Mouse (Mus musculus): ENCODE measurements around the gene Abhd16a. TPM values are rescaled to one million over a fixed set of nuclear protein-coding genes. Genes with fewer than 3 reads are reported as not detected.

The Abhd16a gene
- polyA plus RNA-seq, 1 experiment from 2014 or later = 5.3 TPM

GRCm38 (mm10) chr17:35134801-35135590 is 45.9 kb downstream of the Abhd16a start, which contains the start of gene Bag6:
Bag6 (plus strand) TSS chr17:35135178.

Other genes starting within 250 kb of the Abhd16a start
- 5.6 TPM for gene Skiv2l, start 239.1 kb upstream of the Abhd16a start, polyA plus RNA-seq (2014; fragmentation: Illumina TruSeq; extraction: RNeasy Lipid Tissue Mini Kit (QIAGEN cat#74804); ENCODE audit: low read depth, low replicate concordance)
- 1.1 TPM for gene Nelfe, start 238.9 kb upstream of the Abhd16a start, polyA plus RNA-seq (2014; fragmentation: Illumina TruSeq; extraction: RNeasy Lipid Tissue Mini Kit (QIAGEN cat#74804); ENCODE audit: low read depth, low replicate concordance)
- 18.5 TPM for gene Cfb, start 226.7 kb upstream of the Abhd16a start, polyA plus RNA-seq (2014; fragmentation: Illumina TruSeq; extraction: RNeasy Lipid Tissue Mini Kit (QIAGEN cat#74804); ENCODE audit: low read depth, low replicate concordance)
- gene Zbtb12, start 209.8 kb upstream of the Abhd16a start, polyA plus RNA-seq (2014; fragmentation: Illumina TruSeq; extraction: RNeasy Lipid Tissue Mini Kit (QIAGEN cat#74804); ENCODE audit: low read depth, low replicate concordance) = 1.1 TPM
- 2.3 TPM for gene Gm20547, start 207.2 kb upstream of the Abhd16a start, polyA plus RNA-seq (2014; fragmentation: Illumina TruSeq; extraction: RNeasy Lipid Tissue Mini Kit (QIAGEN cat#74804); ENCODE audit: low read depth, low replicate concordance)
- 1.0 TPM for gene C2, start 191.0 kb upstream of the Abhd16a start, polyA plus RNA-seq (2014; fragmentation: Illumina TruSeq; extraction: RNeasy Lipid Tissue Mini Kit (QIAGEN cat#74804); ENCODE audit: low read depth, low replicate concordance)
- gene Ehmt2, start 190.8 kb upstream of the Abhd16a start, polyA plus RNA-seq (2014; fragmentation: Illumina TruSeq; extraction: RNeasy Lipid Tissue Mini Kit (QIAGEN cat#74804); ENCODE audit: low read depth, low replicate concordance) = 10.6 TPM
- gene Slc44a4, start 174.8 kb upstream of the Abhd16a start, polyA plus RNA-seq (2014; fragmentation: Illumina TruSeq; extraction: RNeasy Lipid Tissue Mini Kit (QIAGEN cat#74804); ENCODE audit: low read depth, low replicate concordance) = 32.3 TPM
- gene Neu1, start 158.0 kb upstream of the Abhd16a start, polyA plus RNA-seq (2014; fragmentation: Illumina TruSeq; extraction: RNeasy Lipid Tissue Mini Kit (QIAGEN cat#74804); ENCODE audit: low read depth, low replicate concordance) = 15.5 TPM
- gene Hspa1b, start 130.0 kb upstream of the Abhd16a start, polyA plus RNA-seq (2014; fragmentation: Illumina TruSeq; extraction: RNeasy Lipid Tissue Mini Kit (QIAGEN cat#74804); ENCODE audit: low read depth, low replicate concordance) = 10.1 TPM
- not detected for gene Gm20481, start 119.4 kb upstream of the Abhd16a start, polyA plus RNA-seq (2014; fragmentation: Illumina TruSeq; extraction: RNeasy Lipid Tissue Mini Kit (QIAGEN cat#74804); ENCODE audit: low read depth, low replicate concordance)
- gene Hspa1a, start 117.1 kb upstream of the Abhd16a start, polyA plus RNA-seq (2014; fragmentation: Illumina TruSeq; extraction: RNeasy Lipid Tissue Mini Kit (QIAGEN cat#74804); ENCODE audit: low read depth, low replicate concordance) = 4.5 TPM
- gene Hspa1l, start 116.6 kb upstream of the Abhd16a start, polyA plus RNA-seq (2014; fragmentation: Illumina TruSeq; extraction: RNeasy Lipid Tissue Mini Kit (QIAGEN cat#74804); ENCODE audit: low read depth, low replicate concordance) = 0.22 TPM
- 12.9 TPM for gene Lsm2, start 107.4 kb upstream of the Abhd16a start, polyA plus RNA-seq (2014; fragmentation: Illumina TruSeq; extraction: RNeasy Lipid Tissue Mini Kit (QIAGEN cat#74804); ENCODE audit: low read depth, low replicate concordance)
- 1.5 TPM for gene Vars, start 88.3 kb upstream of the Abhd16a start, polyA plus RNA-seq (2014; fragmentation: Illumina TruSeq; extraction: RNeasy Lipid Tissue Mini Kit (QIAGEN cat#74804); ENCODE audit: low read depth, low replicate concordance)
- 0.09 TPM for gene Vwa7, start 72.7 kb upstream of the Abhd16a start, polyA plus RNA-seq (2014; fragmentation: Illumina TruSeq; extraction: RNeasy Lipid Tissue Mini Kit (QIAGEN cat#74804); ENCODE audit: low read depth, low replicate concordance)
- not detected for gene Sapcd1, start 61.2 kb upstream of the Abhd16a start, polyA plus RNA-seq (2014; fragmentation: Illumina TruSeq; extraction: RNeasy Lipid Tissue Mini Kit (QIAGEN cat#74804); ENCODE audit: low read depth, low replicate concordance)
- 2.5 TPM for gene Msh5, start 42.5 kb upstream of the Abhd16a start, polyA plus RNA-seq (2014; fragmentation: Illumina TruSeq; extraction: RNeasy Lipid Tissue Mini Kit (QIAGEN cat#74804); ENCODE audit: low read depth, low replicate concordance)
- gene Clic1, start 39.3 kb upstream of the Abhd16a start, polyA plus RNA-seq (2014; fragmentation: Illumina TruSeq; extraction: RNeasy Lipid Tissue Mini Kit (QIAGEN cat#74804); ENCODE audit: low read depth, low replicate concordance) = 47.8 TPM
- gene Ddah2, start 30.2 kb upstream of the Abhd16a start, polyA plus RNA-seq (2014; fragmentation: Illumina TruSeq; extraction: RNeasy Lipid Tissue Mini Kit (QIAGEN cat#74804); ENCODE audit: low read depth, low replicate concordance) = not detected
- gene Ly6g6c, start 23.9 kb upstream of the Abhd16a start, polyA plus RNA-seq (2014; fragmentation: Illumina TruSeq; extraction: RNeasy Lipid Tissue Mini Kit (QIAGEN cat#74804); ENCODE audit: low read depth, low replicate concordance) = 1.5 TPM
- 3.0 TPM for gene Mpig6b, start 23.1 kb upstream of the Abhd16a start, polyA plus RNA-seq (2014; fragmentation: Illumina TruSeq; extraction: RNeasy Lipid Tissue Mini Kit (QIAGEN cat#74804); ENCODE audit: low read depth, low replicate concordance)
- 2.8 TPM for gene Ly6g6e, start 12.4 kb upstream of the Abhd16a start, polyA plus RNA-seq (2014; fragmentation: Illumina TruSeq; extraction: RNeasy Lipid Tissue Mini Kit (QIAGEN cat#74804); ENCODE audit: low read depth, low replicate concordance)
- not detected for gene Ly6g6d, start 11.2 kb upstream of the Abhd16a start, polyA plus RNA-seq (2014; fragmentation: Illumina TruSeq; extraction: RNeasy Lipid Tissue Mini Kit (QIAGEN cat#74804); ENCODE audit: low read depth, low replicate concordance)
- gene Ly6g6f, start 3.7 kb upstream of the Abhd16a start, polyA plus RNA-seq (2014; fragmentation: Illumina TruSeq; extraction: RNeasy Lipid Tissue Mini Kit (QIAGEN cat#74804); ENCODE audit: low read depth, low replicate concordance) = not detected
- not detected for gene Ly6g5c, start 19.0 kb downstream of the Abhd16a start, polyA plus RNA-seq (2014; fragmentation: Illumina TruSeq; extraction: RNeasy Lipid Tissue Mini Kit (QIAGEN cat#74804); ENCODE audit: low read depth, low replicate concordance)
- not detected for gene Ly6g5b, start 26.2 kb downstream of the Abhd16a start, polyA plus RNA-seq (2014; fragmentation: Illumina TruSeq; extraction: RNeasy Lipid Tissue Mini Kit (QIAGEN cat#74804); ENCODE audit: low read depth, low replicate concordance)
- gene Gpank1, start 32.2 kb downstream of the Abhd16a start, polyA plus RNA-seq (2014; fragmentation: Illumina TruSeq; extraction: RNeasy Lipid Tissue Mini Kit (QIAGEN cat#74804); ENCODE audit: low read depth, low replicate concordance) = 0.85 TPM
- gene Csnk2b, start 32.8 kb downstream of the Abhd16a start, polyA plus RNA-seq (2014; fragmentation: Illumina TruSeq; extraction: RNeasy Lipid Tissue Mini Kit (QIAGEN cat#74804); ENCODE audit: low read depth, low replicate concordance) = 96.9 TPM
- gene D17H6S53E, start 37.1 kb downstream of the Abhd16a start, polyA plus RNA-seq (2014; fragmentation: Illumina TruSeq; extraction: RNeasy Lipid Tissue Mini Kit (QIAGEN cat#74804); ENCODE audit: low read depth, low replicate concordance) = 2.2 TPM
- gene Apom, start 42.8 kb downstream of the Abhd16a start, polyA plus RNA-seq (2014; fragmentation: Illumina TruSeq; extraction: RNeasy Lipid Tissue Mini Kit (QIAGEN cat#74804); ENCODE audit: low read depth, low replicate concordance) = not detected
- 16.8 TPM for gene Bag6, start 45.9 kb downstream of the Abhd16a start, polyA plus RNA-seq (2014; fragmentation: Illumina TruSeq; extraction: RNeasy Lipid Tissue Mini Kit (QIAGEN cat#74804); ENCODE audit: low read depth, low replicate concordance)
- 12.8 TPM for gene Prrc2a, start 75.6 kb downstream of the Abhd16a start, polyA plus RNA-seq (2014; fragmentation: Illumina TruSeq; extraction: RNeasy Lipid Tissue Mini Kit (QIAGEN cat#74804); ENCODE audit: low read depth, low replicate concordance)
- 7.7 TPM for gene Aif1, start 86.8 kb downstream of the Abhd16a start, polyA plus RNA-seq (2014; fragmentation: Illumina TruSeq; extraction: RNeasy Lipid Tissue Mini Kit (QIAGEN cat#74804); ENCODE audit: low read depth, low replicate concordance)
- gene Lst1, start 99.2 kb downstream of the Abhd16a start, polyA plus RNA-seq (2014; fragmentation: Illumina TruSeq; extraction: RNeasy Lipid Tissue Mini Kit (QIAGEN cat#74804); ENCODE audit: low read depth, low replicate concordance) = not detected
- not detected for gene Ltb, start 105.2 kb downstream of the Abhd16a start, polyA plus RNA-seq (2014; fragmentation: Illumina TruSeq; extraction: RNeasy Lipid Tissue Mini Kit (QIAGEN cat#74804); ENCODE audit: low read depth, low replicate concordance)
- 0.35 TPM for gene Tnf, start 112.7 kb downstream of the Abhd16a start, polyA plus RNA-seq (2014; fragmentation: Illumina TruSeq; extraction: RNeasy Lipid Tissue Mini Kit (QIAGEN cat#74804); ENCODE audit: low read depth, low replicate concordance)
- 0.54 TPM for gene Lta, start 116.1 kb downstream of the Abhd16a start, polyA plus RNA-seq (2014; fragmentation: Illumina TruSeq; extraction: RNeasy Lipid Tissue Mini Kit (QIAGEN cat#74804); ENCODE audit: low read depth, low replicate concordance)
- gene Gm16181, start 131.6 kb downstream of the Abhd16a start, polyA plus RNA-seq (2014; fragmentation: Illumina TruSeq; extraction: RNeasy Lipid Tissue Mini Kit (QIAGEN cat#74804); ENCODE audit: low read depth, low replicate concordance) = not detected
- 8.0 TPM for gene Atp6v1g2, start 144.4 kb downstream of the Abhd16a start, polyA plus RNA-seq (2014; fragmentation: Illumina TruSeq; extraction: RNeasy Lipid Tissue Mini Kit (QIAGEN cat#74804); ENCODE audit: low read depth, low replicate concordance)
- not detected for gene Nfkbil1, start 146.5 kb downstream of the Abhd16a start, polyA plus RNA-seq (2014; fragmentation: Illumina TruSeq; extraction: RNeasy Lipid Tissue Mini Kit (QIAGEN cat#74804); ENCODE audit: low read depth, low replicate concordance)
- 10.4 TPM for gene Ddx39b, start 152.5 kb downstream of the Abhd16a start, polyA plus RNA-seq (2014; fragmentation: Illumina TruSeq; extraction: RNeasy Lipid Tissue Mini Kit (QIAGEN cat#74804); ENCODE audit: low read depth, low replicate concordance)
- 76.9 TPM for gene H2-D1, start 173.5 kb downstream of the Abhd16a start, polyA plus RNA-seq (2014; fragmentation: Illumina TruSeq; extraction: RNeasy Lipid Tissue Mini Kit (QIAGEN cat#74804); ENCODE audit: low read depth, low replicate concordance)
- 45.4 TPM for gene H2-Q1, start 231.1 kb downstream of the Abhd16a start, polyA plus RNA-seq (2014; fragmentation: Illumina TruSeq; extraction: RNeasy Lipid Tissue Mini Kit (QIAGEN cat#74804); ENCODE audit: low read depth, low replicate concordance)

Measured in sigmoid colon, adult 10 weeks (tissue).